Mouse (Mus musculus): Measurements from ENCODE around the gene Arhgef11. TPM values are rescaled to one million over a fixed set of nuclear protein-coding genes. Genes with fewer than 3 reads are reported as not detected.

Arhgef11 gene
- polyA plus RNA-seq, 1 experiment from 2014 or later, result 8.3 TPM

DNA sequence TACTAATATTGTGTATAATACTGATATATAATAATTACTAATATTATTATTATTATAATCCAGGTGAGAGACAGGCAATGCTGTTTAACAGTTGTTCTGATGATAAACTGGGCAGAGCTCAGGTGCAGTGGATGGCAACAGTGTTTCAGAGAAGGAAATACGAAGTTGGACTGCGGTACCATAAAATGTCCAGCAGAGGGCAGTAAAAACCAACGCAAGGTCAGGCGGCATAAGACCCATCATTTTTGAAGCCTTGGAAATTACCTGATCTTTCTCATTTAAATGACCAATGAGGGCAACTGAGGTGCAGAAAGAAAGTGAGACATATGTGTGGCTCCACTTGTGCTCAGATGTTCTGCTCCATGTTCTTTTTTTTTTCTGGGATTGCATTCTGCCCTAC is 152.9 kb downstream of the Arhgef11 start:
- Histone ChIP-seq H3K9me3 (no peaks in the 10 kb centered on the region), H3K36me3 (no peaks in the 10 kb centered on the region), H3K27me3 (replicated peaks) (peaks cover 63% of the 10 kb centered on the region), H3K27ac (replicated peaks) (no peak overlapping the region), H3K4me3 (no peak overlapping the region), H3K4me1 (peaks cover 30% of the 10 kb centered on the region), H3K4me2 (no peak overlapping the region), H3K9ac (no peak overlapping the region)
- under 1% methylated on average over 4 of the region's 4 CpGs for WGBS
- ATAC-seq (ENCODE audit: extremely low read depth, insufficient number of reproducible peaks, low FRiP score, low TSS enrichment), result no peak

DNA sequence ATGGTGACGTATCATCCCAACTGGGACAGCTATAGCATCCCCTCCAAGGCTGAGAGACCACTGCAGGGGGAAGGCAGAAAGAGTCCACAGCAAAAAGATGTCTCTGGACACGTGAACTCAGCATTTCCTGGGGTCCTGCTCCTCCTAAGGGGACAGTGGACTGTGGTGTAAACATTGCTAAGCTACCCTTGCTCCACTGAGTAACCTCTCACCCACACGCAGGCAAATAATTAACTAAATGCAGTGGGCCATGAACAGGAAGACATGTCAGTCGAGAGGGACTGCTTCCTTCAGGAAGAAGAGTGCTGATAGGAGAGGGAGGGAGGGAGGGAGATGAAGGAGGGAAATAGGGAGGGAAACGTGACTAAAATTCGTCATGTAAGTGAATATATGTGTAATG is 153.7 kb downstream of the Arhgef11 start:
- Histone ChIP-seq H3K27ac (replicated peaks) (no peak overlapping the region), H3K9me3 (no peaks in the 10 kb centered on the region), H3K27me3 (replicated peaks) (peaks cover 69% of the 10 kb centered on the region), H3K4me1 (peaks cover 22% of the 10 kb centered on the region), H3K9ac (no peak overlapping the region), H3K36me3 (no peaks in the 10 kb centered on the region), H3K4me3 (no peak overlapping the region), H3K4me2 (no peak overlapping the region)
- ATAC-seq (ENCODE audit: extremely low read depth, insufficient number of reproducible peaks, low FRiP score, low TSS enrichment), result no peak
- 44% methylated on average over 6 of the region's 6 CpGs for WGBS

DNA sequence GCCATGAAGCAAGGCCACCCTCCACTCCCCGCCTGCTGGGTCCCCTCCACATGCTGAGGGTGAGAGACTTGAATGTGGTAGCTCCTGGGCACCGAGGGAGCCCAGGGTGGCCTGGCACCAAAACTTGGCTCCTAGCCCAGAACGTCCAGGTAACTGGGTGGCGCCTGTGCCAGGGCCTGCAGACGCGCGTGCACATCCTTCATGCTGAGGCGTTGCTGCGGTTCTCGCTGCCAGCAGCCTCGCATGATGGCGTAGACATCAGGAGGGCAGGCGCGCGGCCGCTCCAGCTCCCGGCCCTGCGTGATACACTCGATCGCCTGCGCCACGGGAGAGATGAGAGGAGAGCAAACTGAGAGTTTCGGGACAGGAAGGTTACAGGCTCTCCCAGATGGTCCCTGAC is 160.9 kb downstream of the Arhgef11 start:
- Histone ChIP-seq H3K4me2 (no peak overlapping the region), H3K27me3 (replicated peaks) (peaks cover 98% of the 10 kb centered on the region)

DNA sequence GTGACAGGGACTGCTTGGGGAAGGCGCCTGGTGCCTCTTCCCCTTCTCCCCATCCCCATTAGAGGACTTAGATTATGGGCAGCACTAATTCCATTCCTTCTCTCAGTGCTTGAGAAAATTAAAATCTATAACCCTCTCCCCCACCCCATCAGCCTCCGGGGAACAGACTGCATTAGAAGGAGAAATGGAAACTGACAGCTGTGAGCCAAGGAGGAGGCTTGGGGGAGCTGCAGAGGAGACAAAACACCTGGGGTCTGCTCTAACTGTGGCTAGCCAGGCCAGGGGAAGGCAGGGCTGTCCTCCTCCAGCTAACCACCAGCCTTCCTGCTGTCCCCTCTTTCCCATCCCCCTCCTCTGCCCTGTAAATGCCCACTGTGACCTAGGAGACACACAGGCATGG is 161.7 kb downstream of the Arhgef11 start:
- no peak overlapping the region for H3K4me3 ChIP-seq
- WGBS, result 26% methylated on average over 2 of the region's 2 CpGs
- H3K4me2 ChIP-seq, result no peak overlapping the region
- H3K27ac ChIP-seq (replicated peaks), result no peak overlapping the region
- peaks cover 96% of the 10 kb centered on the region for H3K27me3 ChIP-seq (replicated peaks)
- no peak for ATAC-seq (ENCODE audit: extremely low read depth, insufficient number of reproducible peaks, low FRiP score, low TSS enrichment)
- no peaks in the 10 kb centered on the region for H3K9me3 ChIP-seq
- H3K9ac ChIP-seq, result peak overlapping the region; percentile 16; the same call in 1 of the 2 replicates
- no peaks in the 10 kb centered on the region for H3K36me3 ChIP-seq
- peaks cover 7% of the 10 kb centered on the region; the same call in 1 of the 2 replicates for H3K4me1 ChIP-seq

More for the DNA sequence above, 160.9 kb downstream of the Arhgef11 start:
- no peaks in the 10 kb centered on the region for H3K36me3 ChIP-seq
- H3K9me3 ChIP-seq, result no peaks in the 10 kb centered on the region
- H3K4me1 ChIP-seq, result peaks cover 6% of the 10 kb centered on the region; the same call in 1 of the 2 replicates
- no peak overlapping the region for H3K4me3 ChIP-seq
- no peak overlapping the region for H3K27ac ChIP-seq (replicated peaks)
- no peak overlapping the region for H3K9ac ChIP-seq
- no peak for ATAC-seq (ENCODE audit: extremely low read depth, insufficient number of reproducible peaks, low FRiP score, low TSS enrichment)
- WGBS, result 45% methylated on average over 23 of the region's 23 CpGs

DNA sequence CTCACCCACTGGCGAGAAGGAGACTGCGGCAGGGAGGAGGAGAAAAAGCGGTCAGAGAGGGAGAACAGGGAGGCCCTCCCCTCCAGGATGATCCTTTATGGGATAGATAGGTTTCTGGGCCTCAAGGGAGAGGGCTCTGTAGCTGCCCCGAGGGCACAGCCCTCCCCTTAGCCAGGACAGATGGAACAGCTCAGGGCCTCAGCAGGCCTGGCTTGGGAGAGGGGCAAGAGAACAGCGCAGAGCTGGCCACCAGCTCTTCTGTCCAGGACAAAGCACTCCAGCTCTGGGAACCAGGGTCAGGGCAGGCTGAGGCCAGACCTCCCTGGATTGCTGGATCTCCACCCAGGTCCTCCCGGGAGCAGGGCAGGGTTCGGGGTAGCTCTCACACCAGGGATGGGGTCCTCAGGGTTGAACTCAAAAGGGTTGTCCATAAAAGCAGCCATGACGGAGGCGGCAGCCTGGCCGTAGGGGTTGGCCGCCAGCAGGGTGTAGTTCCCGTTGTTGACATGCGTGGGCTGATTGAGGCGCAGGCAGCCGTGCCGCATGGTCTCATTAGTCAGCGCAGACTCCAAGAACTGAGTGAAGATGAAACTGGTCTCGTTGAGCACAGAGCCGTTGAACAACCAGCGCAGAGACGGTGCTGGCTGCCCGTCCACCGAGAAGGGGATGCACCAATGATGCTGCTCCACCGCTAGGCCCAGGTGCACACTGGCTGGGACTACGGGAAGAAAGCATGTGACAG is 166.1 kb downstream of the Arhgef11 start:
- Histone ChIP-seq H3K4me2 (no peak overlapping the region), H3K27me3 (replicated peaks) (peaks cover 74% of the 10 kb centered on the region), H3K9me3 (no peaks in the 10 kb centered on the region), H3K4me3 (no peak overlapping the region), H3K36me3 (no peaks in the 10 kb centered on the region), H3K27ac (replicated peaks) (no peak overlapping the region), H3K4me1 (peaks cover 22% of the 10 kb centered on the region), H3K9ac (no peak overlapping the region)
- WGBS, result 77% methylated on average over 25 of the region's 25 CpGs
- ATAC-seq (ENCODE audit: extremely low read depth, insufficient number of reproducible peaks, low FRiP score, low TSS enrichment), result no peak

DNA sequence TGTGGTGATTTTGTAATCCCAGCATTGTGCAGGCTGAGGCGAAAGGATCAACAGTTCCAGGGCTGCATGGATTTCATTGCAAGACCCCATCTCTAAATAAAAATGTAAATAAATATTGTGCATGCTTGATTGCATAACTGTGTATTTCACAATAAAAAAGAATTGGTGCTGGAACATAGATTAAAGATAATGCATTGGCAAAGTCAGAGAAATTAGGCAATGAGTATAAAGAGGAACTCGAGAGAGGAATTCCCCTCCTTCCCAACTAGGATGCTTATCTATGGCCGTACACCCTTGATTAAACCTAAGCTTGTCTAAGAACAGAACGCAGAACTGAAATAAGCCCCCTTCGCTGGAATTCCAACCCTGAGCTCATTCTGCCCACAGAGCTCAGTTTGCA is 167.8 kb downstream of the Arhgef11 start:
- WGBS, result 40% methylated on average over 5 of the region's 5 CpGs
- H3K4me1 ChIP-seq, result peaks cover 32% of the 10 kb centered on the region
- no peak overlapping the region for H3K27ac ChIP-seq (replicated peaks)
- H3K9me3 ChIP-seq, result no peaks in the 10 kb centered on the region
- no peak overlapping the region for H3K4me2 ChIP-seq
- no peaks in the 10 kb centered on the region for H3K36me3 ChIP-seq
- peaks cover 73% of the 10 kb centered on the region for H3K27me3 ChIP-seq (replicated peaks)
- no peak overlapping the region for H3K9ac ChIP-seq
- ATAC-seq (ENCODE audit: extremely low read depth, insufficient number of reproducible peaks, low FRiP score, low TSS enrichment), result no peak
- H3K4me3 ChIP-seq, result no peak overlapping the region

DNA sequence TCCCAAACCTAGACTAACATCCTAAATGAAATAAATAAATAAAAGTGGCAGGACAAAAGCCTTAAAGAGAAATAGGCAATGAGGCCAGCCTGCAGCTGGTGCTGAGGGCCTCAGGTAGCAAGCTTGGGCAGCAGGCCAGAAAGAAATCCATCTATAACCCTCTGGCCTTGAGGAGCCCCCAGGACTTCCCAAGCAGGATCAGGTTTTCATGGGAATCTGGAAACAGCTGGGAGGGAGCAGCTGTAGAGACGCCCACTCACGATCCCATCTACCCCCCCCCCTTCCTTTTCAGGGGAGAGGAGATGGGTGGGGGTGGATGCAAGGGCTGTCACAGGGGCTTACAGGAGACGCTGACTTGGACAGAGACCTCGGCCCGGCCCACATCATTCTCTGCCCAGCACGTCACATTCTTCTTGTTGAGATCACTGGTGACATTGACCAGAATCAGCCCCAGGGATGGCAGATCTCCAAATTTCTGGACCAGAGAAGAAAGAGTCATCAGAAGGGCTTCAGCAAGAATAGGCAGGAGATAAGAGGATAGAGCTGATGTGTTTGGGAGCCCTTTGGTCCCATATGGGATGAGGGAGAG is 168.4 kb downstream of the Arhgef11 start:
- Histone ChIP-seq H3K27me3 (replicated peaks) (peaks cover 73% of the 10 kb centered on the region), H3K4me2 (no peak overlapping the region), H3K27ac (replicated peaks) (no peak overlapping the region), H3K9me3 (no peaks in the 10 kb centered on the region), H3K9ac (peak overlapping the region; percentile 35; the same call in 1 of the 2 replicates), H3K4me1 (peaks cover 32% of the 10 kb centered on the region), H3K36me3 (no peaks in the 10 kb centered on the region), H3K4me3 (no peak overlapping the region)
- WGBS, result 19% methylated on average over 6 of the region's 6 CpGs
- ATAC-seq (ENCODE audit: extremely low read depth, insufficient number of reproducible peaks, low FRiP score, low TSS enrichment), result no peak

Small RNA genes lying within 50 kb of the gene (microRNA-seq; reads per million reads assigned to microRNA genes)
- not detected for gene Gm24109

Other genes starting within 250 kb of the Arhgef11 start
- gene Fcrl1, start 241.2 kb upstream of the Arhgef11 start, polyA plus RNA-seq (2015; fragmentation: Nextera tagmentation; extraction: Ambion mirVana), result 0.13 and 0.23 TPM in 2 replicates
- not detected in 2 replicates for gene Fcrl5, start 181.8 kb upstream of the Arhgef11 start, polyA plus RNA-seq (2015; fragmentation: Nextera tagmentation; extraction: Ambion mirVana)
- 8.7 and 10.0 TPM in 2 replicates for gene Etv3, start 92.2 kb upstream of the Arhgef11 start, polyA plus RNA-seq (2015; fragmentation: Nextera tagmentation; extraction: Ambion mirVana)
- gene Lrrc71, start 131.1 kb downstream of the Arhgef11 start, polyA plus RNA-seq (2015; fragmentation: Nextera tagmentation; extraction: Ambion mirVana), result 0.25 TPM in 1 of 2 replicates, not detected in the other
- gene Ntrk1, start 177.6 kb downstream of the Arhgef11 start, polyA plus RNA-seq (2015; fragmentation: Nextera tagmentation; extraction: Ambion mirVana), result 0.66 and 1.5 TPM in 2 replicates
- gene Insrr, start 179.4 kb downstream of the Arhgef11 start, polyA plus RNA-seq (2015; fragmentation: Nextera tagmentation; extraction: Ambion mirVana), result 0.06 and 0.08 TPM in 2 replicates
- gene Pear1, start 206.7 kb downstream of the Arhgef11 start, polyA plus RNA-seq (2015; fragmentation: Nextera tagmentation; extraction: Ambion mirVana), result 17.1 and 18.1 TPM in 2 replicates
- gene Sh2d2a, start 229.2 kb downstream of the Arhgef11 start, polyA plus RNA-seq (2015; fragmentation: Nextera tagmentation; extraction: Ambion mirVana), result 0.04 and 0.17 TPM in 2 replicates